In genomic region chr3:105899394-105900147, GRCm38 (mm10) we compare ENCODE assay signal across 8 mouse cellular contexts. TPM values are rescaled to one million over a fixed set of nuclear protein-coding genes. Genes with fewer than 3 reads are reported as not detected.
DNase-seq lines count a peak whose midpoint lies in the region; ATAC-seq and TF ChIP-seq lines count a peak whose summit lies in the region.

No protein-coding gene starts in this region.

- H3K4me2 ChIP-seq in lung, embryonic 15.5 days: no peak overlapping the region

- H3K4me3 ChIP-seq in cerebellum, adult 2 months (replicated peaks; ENCODE audit: insufficient read depth, low read depth, low read length): no peak overlapping the region
- no peak overlapping the region for H3K4me3 ChIP-seq in hindbrain, embryonic 10.5 days
- H3K4me3 ChIP-seq in lung, embryonic 15.5 days: no peak overlapping the region

- no peak overlapping the region for H3K9ac ChIP-seq in lung, embryonic 15.5 days

- H3K9me3 ChIP-seq in hindbrain, embryonic 10.5 days: no peaks in the 10 kb centered on the region
- no peaks in the 10 kb centered on the region for H3K9me3 ChIP-seq in lung, embryonic 15.5 days

- H3K27ac ChIP-seq in cerebellum, adult 2 months (ENCODE audit: insufficient read depth, low read length): no peak overlapping the region
- H3K27ac ChIP-seq in hindbrain, embryonic 10.5 days: no peak overlapping the region
- H3K27ac ChIP-seq in lung, embryonic 15.5 days: no peak overlapping the region

- TF ChIP-seq CTCF in cerebellum, adult 2 months (IDR thresholded peaks at IDR 0.05; ENCODE audit: borderline replicate concordance, insufficient read depth, low read depth, low read length): peak; percentile 88

- TF ChIP-seq POLR2A in cerebellum, adult 2 months (IDR thresholded peaks at IDR 0.05; ENCODE audit: borderline replicate concordance, insufficient read depth, low read length): no peak

- H3K36me3 ChIP-seq in hindbrain, embryonic 10.5 days: no peaks in the 10 kb centered on the region
- no peaks in the 10 kb centered on the region for H3K36me3 ChIP-seq in lung, embryonic 15.5 days

- peak; percentile 91 for ATAC-seq in frontal cortex, adult (ENCODE audit: low TSS enrichment)
- peak; percentile 47; the same call in 1 of the 2 replicates for ATAC-seq in lung, embryonic 15.5 days (ENCODE audit: borderline replicate concordance, extremely low read depth, low FRiP score, low TSS enrichment)

- 45% methylated on average over 8 of the region's 8 CpGs for WGBS in cerebellum, adult 2 months
- WGBS in hindbrain, embryonic 10.5 days: 42% methylated on average over 8 of the region's 8 CpGs
- 35% methylated on average over 8 of the region's 8 CpGs for WGBS in lung, embryonic 15.5 days

- H3K27me3 ChIP-seq in cerebellum, adult 2 months (ENCODE audit: control insufficient read depth, insufficient read depth, low read length): no peaks in the 10 kb centered on the region
- H3K27me3 ChIP-seq in hindbrain, embryonic 10.5 days (ENCODE audit: insufficient read depth, poor library complexity, severe bottlenecking): no peaks in the 10 kb centered on the region
- no peaks in the 10 kb centered on the region for H3K27me3 ChIP-seq in lung, embryonic 15.5 days

- H3K4me1 ChIP-seq in cerebellum, adult 2 months (ENCODE audit: control insufficient read depth, insufficient read depth, low read length): no peaks in the 10 kb centered on the region
- no peaks in the 10 kb centered on the region for H3K4me1 ChIP-seq in hindbrain, embryonic 10.5 days (replicated peaks)
- peaks cover 13% of the 10 kb centered on the region for H3K4me1 ChIP-seq in lung, embryonic 15.5 days

- peak; percentile 81 for DNase-seq in MEL-GATA-1-ER (ENCODE audit: extremely low read depth, low read depth)
- peak; percentile 71 to 80 for DNase-seq in cerebellum, adult 2 months
- peak; percentile 84 for DNase-seq in hindbrain, embryonic 10.5 days (ENCODE audit: low spot score)
- DNase-seq in layer of hippocampus, adult 8-10 months (ENCODE audit: low spot score in 2 of 2): peak; percentile 74 to 85
- peak; percentile 49 for DNase-seq in ovary, adult 18-20 months (ENCODE audit: low spot score)
- peak; percentile 59 to 73 for DNase-seq in thymus, adult 18-20 months

RNA-seq across cellular contexts. Expression of gene Tmigd3, which starts 28.9 kb away (rescaled TPM):
- 0.52 TPM in 1 of 2 replicates, not detected in the other for polyA plus RNA-seq in cerebellum, adult 2 months (2012; rRNA removed)
- not detected in 2 replicates for polyA plus RNA-seq in hindbrain, embryonic 10.5 days (2016; fragmentation: Nextera tagmentation; extraction: Ambion mirVana)
- under 1 TPM; 0.41 to 0.78 (median 0.63) TPM for total RNA-seq in layer of hippocampus, adult 8-10 months (2022)
- polyA plus RNA-seq in lung, embryonic 15.5 days (2015; fragmentation: Nextera tagmentation; extraction: Ambion mirVana): 0.25 and 0.47 TPM in 2 replicates

RNA-seq across cellular contexts. Expression of gene Adora3, which starts 28.9 kb away (rescaled TPM):
- polyA plus RNA-seq in cerebellum, adult 2 months (2012; rRNA removed): 0.43 and 0.52 TPM in 2 replicates
- polyA plus RNA-seq in hindbrain, embryonic 10.5 days (2016; fragmentation: Nextera tagmentation; extraction: Ambion mirVana): 0.27 TPM in 1 of 2 replicates, not detected in the other
- total RNA-seq in layer of hippocampus, adult 8-10 months (2022): 1 to 10 TPM in 3 of 4 experiments, under 1 TPM in 1; 0.89 to 3.8 (median 2.5) TPM
- polyA plus RNA-seq in lung, embryonic 15.5 days (2015; fragmentation: Nextera tagmentation; extraction: Ambion mirVana): 0.14 and 0.21 TPM in 2 replicates

RNA-seq across cellular contexts. Expression of gene I830077J02Rik, which starts 32.9 kb away (rescaled TPM):
- 0.40 and 0.72 TPM in 2 replicates for polyA plus RNA-seq in cerebellum, adult 2 months (2012; rRNA removed)
- polyA plus RNA-seq in hindbrain, embryonic 10.5 days (2016; fragmentation: Nextera tagmentation; extraction: Ambion mirVana): 0.65 and 0.80 TPM in 2 replicates
- 1 to 10 TPM in 3 of 4 experiments, under 1 TPM in 1; 0.47 to 2.4 (median 1.5) TPM for total RNA-seq in layer of hippocampus, adult 8-10 months (2022)
- 0.82 and 0.93 TPM in 2 replicates for polyA plus RNA-seq in lung, embryonic 15.5 days (2015; fragmentation: Nextera tagmentation; extraction: Ambion mirVana)

RNA-seq across cellular contexts. Expression of gene Wdr77, which starts 59.6 kb away (rescaled TPM):
- 56.5 and 56.9 TPM in 2 replicates for polyA plus RNA-seq in cerebellum, adult 2 months (2012; rRNA removed)
- polyA plus RNA-seq in hindbrain, embryonic 10.5 days (2016; fragmentation: Nextera tagmentation; extraction: Ambion mirVana): 133 and 172 TPM in 2 replicates
- 10 to 100 TPM; 43.3 to 55.6 (median 52.0) TPM for total RNA-seq in layer of hippocampus, adult 8-10 months (2022)
- polyA plus RNA-seq in lung, embryonic 15.5 days (2015; fragmentation: Nextera tagmentation; extraction: Ambion mirVana): 127 and 133 TPM in 2 replicates
